Mouse (Mus musculus) hindbrain, embryonic 11.5 days (tissue): ENCODE measurements around the gene Chd8. TPM values are rescaled to one million over a fixed set of nuclear protein-coding genes. Genes with fewer than 3 reads are reported as not detected.

ENCODE experiments used
- ATAC-seq: fragments of 200-750 bp; cut with Nextera tagmentation; 2 replicates; pipeline ENCODE4 v1.8.0; 2017; ENCODE audit warnings: mild to moderate bottlenecking, moderate TSS enrichment, moderate library complexity; ENCODE audit not compliant: low FRiP score
- DNase-seq: peaks from one replicate; pipeline ENCODE4 v3.0.0-alpha.2; 2015; ENCODE audit warnings: low spot score
- H3K27ac ChIP-seq: fragments of 300-500 bp; sonication (generic); 2 replicates; pipeline ENCODE4 v1.5.1; 2014; ENCODE audit warnings: mild to moderate bottlenecking, low read depth, low read length
- H3K27me3 ChIP-seq: fragments of 300-500 bp; sonication (generic); 2 replicates; pipeline ENCODE4 v1.6.1; 2014; ENCODE audit warnings: mild to moderate bottlenecking, low read length, moderate library complexity, mixed read lengths; ENCODE audit not compliant: control insufficient read depth, insufficient read depth
- H3K36me3 ChIP-seq: fragments of 300-500 bp; sonication (generic); 2 replicates; pipeline ENCODE4 v1.6.1; 2014; ENCODE audit warnings: mild to moderate bottlenecking, low read length, moderate library complexity, mixed read lengths; ENCODE audit not compliant: control insufficient read depth, insufficient read depth
- H3K4me1 ChIP-seq: fragments of 300-500 bp; sonication (generic); replicated peaks from 2 replicates; pipeline ENCODE4 v1.6.1; 2014; ENCODE audit warnings: low read length, mixed read lengths; ENCODE audit not compliant: control insufficient read depth, insufficient read depth
- H3K4me2 ChIP-seq: fragments of 300-500 bp; sonication (generic); replicated peaks from 2 replicates; pipeline ENCODE4 v1.6.1; 2014; ENCODE audit warnings: mild to moderate bottlenecking, low read depth, low read length
- H3K4me3 ChIP-seq: fragments of 300-500 bp; sonication (generic); 2 replicates; pipeline ENCODE4 v1.5.1; 2014; ENCODE audit warnings: low read depth, low read length
- H3K9ac ChIP-seq: fragments of 300-500 bp; sonication (generic); 2 replicates; pipeline ENCODE4 v1.6.1; 2014; ENCODE audit warnings: low read depth, low read length
- H3K9me3 ChIP-seq: fragments of 300-500 bp; sonication (generic); 2 replicates; pipeline ENCODE4 v1.6.1; 2016; ENCODE audit warnings: low read length; ENCODE audit not compliant: control insufficient read depth
- WGBS: fragments of 180-500 bp; shearing (Covaris S2); extraction: QIAGEN DNeasy Blood & Tissue Kit; methylation state at CpG from one replicate; pipeline ENCODE4 v1.1.7; 2014; 5-methylcytosine and 5-hydroxymethylcytosine counted together
- polyA plus RNA-seq: library from polyadenylated mRNA; unstranded; fragments of >200 nt; fragmentation: Nextera tagmentation; extraction: Ambion mirVana; gene quantifications from 2 replicates; pipeline ENCODE4 v1.2.1, GENCODE M21; 2014

Chd8 gene
- polyA plus RNA-seq, 1 experiment from 2014 or later: 62.3 TPM

DNA sequence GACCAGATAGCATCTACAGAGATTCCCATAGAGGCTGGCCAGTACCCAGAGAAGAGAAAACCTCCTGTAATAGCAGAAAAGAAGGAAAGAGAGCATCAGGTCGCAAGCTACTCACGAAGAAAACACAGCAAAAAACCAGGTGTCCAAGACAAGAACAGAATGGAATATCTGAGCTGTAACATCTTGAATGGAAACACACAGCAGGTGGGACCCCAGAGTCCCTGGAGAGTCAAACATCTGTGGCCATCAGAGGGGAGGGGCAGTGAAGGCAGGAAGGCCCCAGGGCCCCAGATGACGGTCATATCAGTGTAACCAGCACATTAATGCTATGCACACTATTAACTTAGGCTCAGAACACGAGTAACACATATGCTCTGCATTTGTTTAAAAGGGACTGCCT, 107.7 kb downstream of the Chd8 start:
- Histone ChIP-seq H3K9ac (no peak overlapping the region), H3K27me3 (no peaks in the 10 kb centered on the region), H3K4me3 (no peak overlapping the region), H3K27ac (no peak overlapping the region), H3K4me1 (no peaks in the 10 kb centered on the region), H3K36me3 (no peaks in the 10 kb centered on the region), H3K9me3 (no peaks in the 10 kb centered on the region), H3K4me2 (no peak overlapping the region)
- DNase-seq (no peak), ATAC-seq (no peak)
- 68% methylated on average over 4 of the region's 4 CpGs for WGBS

Other genes starting within 250 kb of the Chd8 start
- 0.50 and 1.6 TPM in 2 replicates for gene Tmem253, start 242.1 kb downstream of the Chd8 start, polyA plus RNA-seq
- gene Zfp219, start 237.0 kb downstream of the Chd8 start, polyA plus RNA-seq: 55.3 and 67.1 TPM in 2 replicates
- gene Olfr221, start 215.3 kb downstream of the Chd8 start, polyA plus RNA-seq: not detected in 2 replicates
- gene Hnrnpc, start 153.8 kb downstream of the Chd8 start, polyA plus RNA-seq: 962 and 981 TPM in 2 replicates
- 68.4 and 86.9 TPM in 2 replicates for gene Rpgrip1, start 147.1 kb downstream of the Chd8 start, polyA plus RNA-seq
- 84.2 and 128 TPM in 2 replicates for gene Supt16, start 60.4 kb downstream of the Chd8 start, polyA plus RNA-seq
- gene Tox4, start 21.4 kb upstream of the Chd8 start, polyA plus RNA-seq: 55.3 and 60.1 TPM in 2 replicates
- 44.1 and 45.2 TPM in 2 replicates for gene Rab2b, start 21.8 kb upstream of the Chd8 start, polyA plus RNA-seq
- gene Mettl3, start 47.3 kb upstream of the Chd8 start, polyA plus RNA-seq: 46.0 and 48.7 TPM in 2 replicates
- gene Sall2, start 71.0 kb upstream of the Chd8 start, polyA plus RNA-seq: 37.7 and 45.0 TPM in 2 replicates
- not detected in 2 replicates for gene Olfr1513, start 98.6 kb upstream of the Chd8 start, polyA plus RNA-seq
- not detected in 2 replicates for gene Olfr1512, start 121.4 kb upstream of the Chd8 start, polyA plus RNA-seq
- not detected in 2 replicates for gene Olfr1511, start 139.6 kb upstream of the Chd8 start, polyA plus RNA-seq
- gene Olfr1510, start 156.6 kb upstream of the Chd8 start, polyA plus RNA-seq: not detected in 2 replicates
- not detected in 2 replicates for gene Olfr1509, start 185.2 kb upstream of the Chd8 start, polyA plus RNA-seq
- not detected in 2 replicates for gene Olfr1508, start 209.7 kb upstream of the Chd8 start, polyA plus RNA-seq
- gene Olfr1507, start 238.0 kb upstream of the Chd8 start, polyA plus RNA-seq: not detected in 2 replicates